Mouse (Mus musculus): ENCODE measurements around the gene Urb1. TPM values are rescaled to one million over a fixed set of nuclear protein-coding genes. Genes with fewer than 3 reads are reported as not detected.
"Not testable (repeated sequence)": the region's sequence is repeated elsewhere in the genome, so short reads cannot be mapped to it uniquely, and the experiment has no call there.

The Urb1 gene
- polyA plus RNA-seq, 1 experiment from 2014 or later, result 11.7 TPM

- 1% methylated on average over 67 of the region's 67 CpGs for WGBS
- no peak for TF ChIP-seq CTCF (IDR thresholded peaks at IDR 0.05; ENCODE audit: low read depth)
- no peaks in the 10 kb centered on the region for H3K36me3 ChIP-seq (ENCODE audit: insufficient read depth)
- peak overlapping the region; percentile 52 for H3K4me3 ChIP-seq (ENCODE audit: low read depth, low read length)
- peak overlapping the region; percentile 99 for H3K4me2 ChIP-seq
- ATAC-seq (ENCODE audit: insufficient read depth) (peak; percentile 70), DNase-seq (peak; percentile 81)
- peaks cover 29% of the 10 kb centered on the region for H3K27me3 ChIP-seq (ENCODE audit: insufficient read depth, low read length)
- H3K9ac ChIP-seq, result peak overlapping the region; percentile 55
- peak overlapping the region; percentile 18 for H3K27ac ChIP-seq (ENCODE audit: low read depth)
- no peaks in the 10 kb centered on the region for H3K9me3 ChIP-seq (ENCODE audit: low read depth, low read length)
- H3K4me1 ChIP-seq (ENCODE audit: insufficient read depth), result peaks cover 5% of the 10 kb centered on the region; the same call in 1 of the 2 replicates
These were observed 20.6 kb upstream of the Urb1 start for GRCm38 (mm10) chr16:90830686-90831439.

DNA sequence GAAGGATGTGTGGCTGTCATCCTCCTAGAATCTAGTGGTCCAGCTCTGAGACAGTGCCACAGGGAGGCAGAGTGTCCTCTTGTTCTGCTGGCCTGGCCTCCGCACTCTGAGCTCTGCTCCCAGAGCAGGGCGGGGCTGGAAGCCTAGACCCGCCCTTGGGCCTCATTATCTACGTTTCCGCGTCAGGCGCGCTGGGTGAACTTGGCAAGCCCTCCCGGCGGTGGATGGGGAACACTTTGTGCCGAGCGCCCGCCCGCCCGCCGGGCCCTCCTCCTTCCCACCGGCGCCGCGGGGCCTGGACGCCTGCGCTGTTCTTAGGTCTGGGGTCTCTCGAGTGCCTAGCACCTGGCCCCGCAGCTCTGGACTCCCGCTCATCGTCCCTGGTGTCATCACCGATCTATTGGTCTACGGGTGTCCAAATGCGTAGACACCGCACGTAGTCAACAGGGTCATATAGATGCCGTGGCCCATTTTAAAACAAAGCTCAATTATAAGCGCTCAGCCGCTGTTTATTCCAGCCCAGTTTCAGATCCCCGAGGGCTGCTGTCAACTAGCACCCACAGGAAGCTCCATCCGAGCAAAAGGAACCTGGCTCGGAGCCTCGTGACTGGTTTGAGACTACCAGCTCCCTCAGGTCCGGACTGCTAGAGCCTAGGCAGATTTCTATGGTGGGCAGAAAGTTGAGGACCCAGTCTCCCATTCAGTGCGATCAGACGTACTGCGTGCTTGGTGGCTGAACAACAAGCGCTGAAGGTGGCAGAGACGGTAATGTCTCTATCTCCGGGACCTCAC is 19.9 kb upstream of the Urb1 start:
- peaks cover 29% of the 10 kb centered on the region for H3K27me3 ChIP-seq (ENCODE audit: insufficient read depth, low read length)
- H3K9ac ChIP-seq, result peak overlapping the region; percentile 55
- H3K36me3 ChIP-seq (ENCODE audit: insufficient read depth), result no peaks in the 10 kb centered on the region
- under 1% methylated on average over 45 of the region's 45 CpGs for WGBS
- peak overlapping the region; percentile 52 for H3K4me3 ChIP-seq (ENCODE audit: low read depth, low read length)
- H3K4me1 ChIP-seq (ENCODE audit: insufficient read depth), result peaks cover 5% of the 10 kb centered on the region; the same call in 1 of the 2 replicates
- no peaks in the 10 kb centered on the region for H3K9me3 ChIP-seq (ENCODE audit: low read depth, low read length)
- peak overlapping the region; percentile 99 for H3K4me2 ChIP-seq
- DNase-seq (peak; percentile 91), ATAC-seq (ENCODE audit: insufficient read depth) (peak; percentile 80)
- peak overlapping the region; percentile 18 for H3K27ac ChIP-seq (ENCODE audit: low read depth)
- TF ChIP-seq CTCF (IDR thresholded peaks at IDR 0.05; ENCODE audit: low read depth), result 0 out of 2 replicates have a peak, but pooled peaks have one; percentile 31

GRCm38 (mm10) chr16:90829136-90829535 is 18.9 kb upstream of the Urb1 start:
- Histone ChIP-seq H3K9me3 (ENCODE audit: low read depth, low read length) (no peaks in the 10 kb centered on the region), H3K4me2 (peak overlapping the region; percentile 99; the same call in 1 of the 2 replicates), H3K27ac (ENCODE audit: low read depth) (no peak overlapping the region), H3K4me1 (ENCODE audit: insufficient read depth) (peaks cover 5% of the 10 kb centered on the region; the same call in 1 of the 2 replicates), H3K27me3 (ENCODE audit: insufficient read depth, low read length) (peaks cover 29% of the 10 kb centered on the region), H3K36me3 (ENCODE audit: insufficient read depth) (no peaks in the 10 kb centered on the region), H3K4me3 (ENCODE audit: low read depth, low read length) (no peak overlapping the region), H3K9ac (no peak overlapping the region)
- WGBS, result 71% methylated on average over 7 of the region's 7 CpGs
- DNase-seq, result no peak
- TF ChIP-seq CTCF (IDR thresholded peaks at IDR 0.05; ENCODE audit: low read depth), result no peak
- ATAC-seq (ENCODE audit: insufficient read depth), result no peak

DNA sequence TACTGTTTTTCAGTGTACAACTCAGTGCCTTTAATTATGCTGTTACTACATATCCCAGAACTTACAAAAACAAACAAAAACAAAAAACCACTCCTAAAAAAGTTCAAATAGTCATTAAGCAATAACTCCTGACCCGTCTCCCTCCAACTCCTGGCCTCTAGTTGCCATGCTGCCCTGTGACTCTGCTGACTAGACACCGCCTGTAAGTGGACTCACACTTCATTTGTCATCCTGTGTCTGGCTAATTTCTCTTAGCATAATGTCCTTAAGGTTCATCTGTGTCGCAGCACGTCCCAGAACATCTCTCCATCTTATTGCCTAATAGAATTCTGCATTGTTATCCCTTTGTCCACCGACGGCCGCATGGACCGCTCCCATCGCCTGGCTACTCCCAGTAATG is 17.3 kb upstream of the Urb1 start:
- DNase-seq (no peak), ATAC-seq (ENCODE audit: insufficient read depth) (no peak)
- H3K4me3 ChIP-seq (ENCODE audit: low read depth, low read length), result no peak overlapping the region
- H3K27ac ChIP-seq (ENCODE audit: low read depth), result no peak overlapping the region
- H3K27me3 ChIP-seq (ENCODE audit: insufficient read depth, low read length), result peaks cover 29% of the 10 kb centered on the region
- no peak for TF ChIP-seq CTCF (IDR thresholded peaks at IDR 0.05; ENCODE audit: low read depth)
- no peaks in the 10 kb centered on the region for H3K36me3 ChIP-seq (ENCODE audit: insufficient read depth)
- H3K4me2 ChIP-seq, result no peak overlapping the region
- H3K4me1 ChIP-seq (ENCODE audit: insufficient read depth), result peaks cover 5% of the 10 kb centered on the region; the same call in 1 of the 2 replicates
- H3K9ac ChIP-seq, result no peak overlapping the region
- 58% methylated on average over 9 of the region's 9 CpGs for WGBS
- no peaks in the 10 kb centered on the region for H3K9me3 ChIP-seq (ENCODE audit: low read depth, low read length)

DNA sequence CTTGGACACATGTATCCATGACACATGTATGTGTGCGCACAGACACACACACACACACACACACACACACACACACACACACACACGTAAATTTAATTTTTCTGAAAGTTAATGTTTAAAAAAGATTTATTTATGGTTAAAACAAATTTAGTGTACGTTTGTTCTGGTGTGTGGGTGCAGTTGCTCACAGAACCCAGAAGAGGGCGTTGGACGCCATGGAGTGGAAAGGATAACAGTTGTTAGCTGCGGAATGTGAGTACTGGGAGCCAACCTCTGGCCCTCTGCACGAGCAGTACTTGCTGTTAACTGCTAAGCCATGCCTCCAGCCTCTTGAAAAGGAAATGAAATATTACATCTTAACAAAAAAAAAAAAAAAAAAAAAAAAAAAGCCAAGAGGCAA is 16.2 kb upstream of the Urb1 start, which contains the start of gene Eva1c:
Eva1c (plus strand) TSS at position 263 of the 400 bp plus-strand sequence.
- no peak within 1 kb of the TSS for H3K4me2 ChIP-seq
- DNase-seq, result no peak
- no peak within 1 kb of the TSS for H3K9ac ChIP-seq
- H3K27ac ChIP-seq (ENCODE audit: low read depth), result no peak within 1 kb of the TSS
- H3K9me3 ChIP-seq (ENCODE audit: low read depth, low read length), result no peaks in the 10 kb centered on the region
- TF ChIP-seq CTCF (IDR thresholded peaks at IDR 0.05; ENCODE audit: low read depth), result peak; percentile 31
- H3K36me3 ChIP-seq (ENCODE audit: insufficient read depth), result no peaks in the 10 kb centered on the region
- no peak within 1 kb of the TSS for H3K4me3 ChIP-seq (ENCODE audit: low read depth, low read length)
- 64% methylated on average over 7 of the region's 7 CpGs for WGBS
- no peak for ATAC-seq (ENCODE audit: insufficient read depth)
- peaks cover 19% of the 10 kb centered on the region for H3K27me3 ChIP-seq (ENCODE audit: insufficient read depth, low read length)
- H3K4me1 ChIP-seq (ENCODE audit: insufficient read depth), result peaks cover 5% of the 10 kb centered on the region; the same call in 1 of the 2 replicates

DNA sequence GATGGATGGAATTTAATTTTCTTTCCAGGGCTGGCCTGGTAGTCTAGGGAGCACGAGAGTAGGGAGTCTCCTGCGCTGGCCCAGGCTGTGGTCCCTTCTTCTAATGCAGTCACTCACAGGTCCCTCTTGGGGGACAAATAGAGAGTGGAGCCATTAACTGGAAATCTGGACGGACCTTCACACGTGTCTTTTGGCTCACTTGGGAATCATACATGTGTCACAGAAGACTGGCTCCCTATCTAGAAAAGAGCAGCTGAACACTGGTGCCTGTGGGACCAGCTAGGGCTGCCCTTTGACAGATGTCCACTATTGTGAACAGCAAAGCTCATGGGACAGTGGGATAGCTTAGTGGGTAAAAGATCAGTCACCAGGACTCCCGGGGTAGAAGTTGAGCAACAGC is 15.8 kb upstream of the Urb1 start:
- H3K4me1 ChIP-seq (ENCODE audit: insufficient read depth), result peaks cover 5% of the 10 kb centered on the region; the same call in 1 of the 2 replicates
- H3K27ac ChIP-seq (ENCODE audit: low read depth), result no peak overlapping the region
- H3K36me3 ChIP-seq (ENCODE audit: insufficient read depth), result no peaks in the 10 kb centered on the region
- H3K4me2 ChIP-seq, result no peak overlapping the region
- H3K9ac ChIP-seq, result no peak overlapping the region
- no peak overlapping the region for H3K4me3 ChIP-seq (ENCODE audit: low read depth, low read length)
- peaks cover 15% of the 10 kb centered on the region for H3K27me3 ChIP-seq (ENCODE audit: insufficient read depth, low read length)
- no peaks in the 10 kb centered on the region for H3K9me3 ChIP-seq (ENCODE audit: low read depth, low read length)
- ATAC-seq (ENCODE audit: insufficient read depth) (no peak), DNase-seq (no peak)
- 85% methylated on average over 5 of the region's 5 CpGs for WGBS
- TF ChIP-seq CTCF (IDR thresholded peaks at IDR 0.05; ENCODE audit: low read depth), result no peak

GRCm38 (mm10) chr16:90823986-90824385 is 13.8 kb upstream of the Urb1 start:
- WGBS, result 67% methylated on average over 4 of the region's 4 CpGs
- H3K9me3 ChIP-seq (ENCODE audit: low read depth, low read length); H3K27ac ChIP-seq (ENCODE audit: low read depth); H3K27me3 ChIP-seq (ENCODE audit: insufficient read depth, low read length); H3K4me1 ChIP-seq (ENCODE audit: insufficient read depth); H3K9ac ChIP-seq; H3K36me3 ChIP-seq (ENCODE audit: insufficient read depth); ATAC-seq (ENCODE audit: insufficient read depth); H3K4me2 ChIP-seq; DNase-seq; H3K4me3 ChIP-seq (ENCODE audit: low read depth, low read length): not testable (repeated sequence)
